Mouse (Mus musculus) cerebellum, adult (tissue): ENCODE results near the gene Serpinb3b.
A peak's percentile ranks its signal among the peaks of the same experiment; 100 is the strongest.
"Not testable (repeated sequence)": the region's sequence is repeated elsewhere in the genome, so short reads cannot be mapped to it uniquely, and the experiment has no call there.

ENCODE experiments used
- ATAC-seq: cut with Nextera tagmentation; 2 replicates; pipeline ENCODE4 v1.9.2; 2017; ENCODE audit warnings: mild to moderate bottlenecking, moderate library complexity, mixed read lengths; ENCODE audit not compliant: insufficient number of reproducible peaks, low FRiP score, low TSS enrichment

The Serpinb3b gene

DNA sequence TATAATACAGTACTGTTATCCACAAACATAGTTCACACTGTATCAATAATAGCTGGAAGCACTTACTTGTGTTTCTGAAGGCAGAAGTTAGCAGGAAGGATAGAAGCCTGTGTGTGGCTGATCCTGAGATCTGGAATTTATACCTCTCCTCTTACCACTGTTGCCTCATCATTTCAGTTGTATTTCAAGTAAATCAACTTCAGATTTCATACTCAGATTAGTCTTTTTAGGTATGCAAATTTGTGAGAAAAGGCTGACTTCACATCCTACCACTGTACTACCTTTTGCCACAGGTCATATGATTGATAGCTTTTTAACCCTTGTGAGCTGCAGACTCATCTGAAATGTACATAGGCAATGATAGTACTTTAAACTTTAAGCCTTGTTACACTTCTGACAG, at the start of gene Serpinb3b, which contains the start of gene Serpinb3c:
Serpinb3b (minus strand) TSS at position 101 of the 400 bp plus-strand sequence.
Serpinb3c (minus strand) TSS at position 111 of the 400 bp plus-strand sequence.
- not testable (repeated sequence) for ATAC-seq

DNA sequence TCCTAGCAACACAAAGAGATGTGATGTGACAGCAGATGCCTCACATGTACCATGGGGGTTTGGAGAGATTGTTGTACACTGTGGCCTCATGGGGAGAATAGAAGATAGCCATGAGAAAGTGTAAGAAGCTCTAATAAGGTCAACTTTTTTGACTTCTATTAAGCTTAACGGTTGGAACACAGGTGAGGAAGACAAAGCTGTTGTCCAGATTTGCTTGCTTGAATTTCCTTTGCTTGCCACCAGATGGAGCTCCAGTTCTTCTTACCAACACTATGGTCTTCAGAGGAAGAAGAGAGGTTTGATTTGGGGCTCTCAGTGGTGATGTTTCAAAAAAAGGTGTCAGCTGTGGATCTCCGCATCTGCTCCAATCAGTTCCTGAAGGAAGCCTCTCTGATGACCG, 35.0 kb downstream of the Serpinb3b start:
- ATAC-seq: peak; percentile 49

DNA sequence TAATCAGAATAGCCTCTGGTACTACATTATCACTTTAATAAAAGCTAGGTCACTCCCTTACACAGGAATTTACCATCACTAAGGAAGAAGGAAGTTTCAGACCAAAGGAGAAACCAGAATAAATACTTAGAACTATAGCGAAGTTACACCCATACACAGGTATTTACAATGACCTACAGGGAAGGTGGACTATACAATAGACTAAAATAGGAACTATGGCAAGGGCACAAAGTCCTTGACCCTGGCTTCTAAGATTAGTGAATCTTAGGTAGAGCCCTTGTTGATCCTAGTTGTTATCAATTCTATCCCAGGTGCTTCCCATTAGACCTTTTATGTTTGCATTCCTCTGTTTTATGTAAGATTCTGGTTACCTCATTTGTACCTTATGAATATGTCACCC, 60.9 kb downstream of the Serpinb3b start:
- ATAC-seq: not testable (repeated sequence)

DNA sequence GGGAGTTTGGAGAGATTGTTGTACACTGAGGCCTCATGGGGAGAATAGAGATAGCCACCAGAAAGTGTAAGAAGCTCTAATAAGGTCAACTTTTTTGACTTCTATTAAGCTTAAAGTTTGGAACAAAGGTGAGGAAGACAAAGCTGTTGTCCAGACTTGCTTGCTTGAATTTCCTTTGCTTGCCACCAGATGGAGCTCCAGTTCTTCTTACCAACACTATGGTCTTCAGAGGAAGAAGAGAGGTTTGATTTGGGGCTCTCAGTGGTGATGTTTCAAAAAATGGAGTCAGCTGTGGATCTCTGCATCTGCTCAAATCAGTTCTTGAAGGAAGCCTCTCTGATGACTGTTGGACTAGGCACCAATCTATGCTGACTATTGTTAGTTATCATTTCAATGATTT, 150.7 kb downstream of the Serpinb3b start:
- peak; percentile 36; the same call in 1 of the 2 replicates for ATAC-seq
